Mouse (Mus musculus) left cerebral cortex, adult 18-20 months (tissue): ENCODE measurements around the gene Smc5. TPM values are rescaled to one million over a fixed set of nuclear protein-coding genes. Genes with fewer than 3 reads are reported as not detected.
A peak's percentile ranks its signal among the peaks of the same experiment; 100 is the strongest.

Experiments
- DNase-seq, 2 experiments: peaks; one replicate each; pipeline ENCODE4 v3.0.0; 2021 to 2022; ENCODE audit warnings: low spot score in 2 of 2, mixed read lengths in 1 of 2
- total RNA-seq, 2 experiments: library from RNA; stranded (reverse); gene quantifications; 2 replicates each; pipeline ENCODE4 v1.2.3; 2021

The Smc5 gene
- total RNA-seq, 2 experiments from 2014 or later = 28.4 to 35.6 TPM

DNA sequence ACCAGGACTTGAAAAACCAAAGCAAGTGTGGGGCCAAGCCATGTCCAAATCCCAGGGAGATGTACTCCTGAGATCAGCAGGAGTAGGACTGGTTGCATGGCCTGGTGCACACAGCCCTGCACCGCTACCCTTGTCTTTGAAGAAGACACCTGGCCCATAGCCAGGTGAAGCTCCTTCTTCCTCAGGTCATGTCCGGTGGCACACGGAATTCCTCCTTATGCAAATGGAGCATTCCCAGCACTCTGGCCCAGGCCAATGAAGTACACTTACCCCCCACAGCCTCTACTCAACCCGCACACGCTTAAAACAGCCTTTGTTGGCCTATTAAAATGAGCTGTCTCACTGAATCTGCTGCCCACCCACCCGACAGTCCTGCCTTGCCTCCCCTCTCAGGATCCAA lies 82.2 kb downstream of the Smc5 start:
- DNase-seq = no peak

GRCm38 (mm10) chr19:23189744-23190143 lies 84.0 kb downstream of the Smc5 start:
- DNase-seq = no peak

- no peak for DNase-seq
These were observed 84.7 kb downstream of the Smc5 start for GRCm38 (mm10) chr19:23188986-23189385.

GRCm38 (mm10) chr19:23187732-23188131 lies 86.0 kb downstream of the Smc5 start:
- no peak for DNase-seq

- no peak for DNase-seq
These were observed 89.6 kb downstream of the Smc5 start for GRCm38 (mm10) chr19:23184068-23184467.

DNA sequence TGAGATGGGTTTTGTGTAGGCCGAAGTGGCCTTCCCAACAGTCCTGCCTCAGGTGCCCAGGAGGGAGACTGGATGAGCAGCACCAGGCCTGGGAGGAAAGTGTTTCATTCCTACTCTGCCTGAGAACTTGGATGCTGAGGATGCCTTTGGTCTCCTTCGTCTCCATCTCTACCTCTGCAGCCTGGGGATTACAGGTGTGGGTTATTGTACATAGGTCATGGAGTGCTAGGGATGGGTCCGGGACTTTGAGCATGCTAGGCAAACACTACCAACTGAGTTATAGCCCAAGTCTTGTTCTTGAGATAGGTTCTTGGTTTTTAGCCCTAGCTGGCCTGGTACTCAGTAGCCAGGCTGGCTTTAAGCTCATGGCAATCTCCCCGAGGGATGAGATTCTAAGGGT lies 90.2 kb downstream of the Smc5 start:
- no peak for DNase-seq

DNA sequence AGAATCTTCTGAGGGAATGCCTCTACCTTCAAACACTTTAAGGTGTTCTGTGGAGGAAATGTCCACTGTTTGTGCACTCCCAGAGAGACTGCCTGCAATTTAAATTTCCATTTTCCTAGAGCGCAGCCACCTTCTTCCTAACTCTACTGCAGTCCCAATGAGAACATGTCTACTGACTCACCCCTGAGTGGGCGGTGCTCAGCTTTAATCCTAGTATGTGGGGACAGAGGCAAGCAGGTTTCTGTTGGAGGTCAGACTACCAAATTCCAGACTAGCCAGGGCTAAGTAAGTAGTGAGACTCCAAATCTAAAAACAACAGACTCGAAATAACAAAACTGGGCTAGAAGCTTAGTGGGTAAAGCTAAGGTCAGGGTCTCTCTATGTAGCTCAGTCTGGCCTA lies 95.2 kb downstream of the Smc5 start:
- DNase-seq = peak; percentile 44 to 51

DNA sequence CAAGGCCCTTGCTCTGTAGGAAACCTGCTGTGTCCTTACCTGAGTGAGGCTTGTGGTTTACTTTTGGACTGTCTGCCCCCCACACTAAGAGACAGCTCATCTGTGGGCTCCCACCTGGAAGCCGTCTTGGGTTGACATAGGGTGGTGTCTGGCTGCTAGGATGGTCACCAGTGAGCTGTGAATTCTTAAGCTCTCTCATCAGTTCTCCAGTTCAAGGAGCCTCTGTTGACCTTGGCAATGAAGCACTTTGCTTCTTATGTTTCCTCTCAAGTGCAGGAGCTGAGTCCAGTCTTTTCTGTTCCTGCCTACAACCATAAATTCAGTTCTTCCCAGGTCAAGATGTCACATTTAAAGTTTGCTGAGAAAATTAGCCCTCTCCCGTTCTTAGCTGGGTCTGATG lies 98.2 kb downstream of the Smc5 start:
- DNase-seq = no peak

- no peak for DNase-seq
These were observed 98.6 kb downstream of the Smc5 start for GRCm38 (mm10) chr19:23175090-23175489.

DNA sequence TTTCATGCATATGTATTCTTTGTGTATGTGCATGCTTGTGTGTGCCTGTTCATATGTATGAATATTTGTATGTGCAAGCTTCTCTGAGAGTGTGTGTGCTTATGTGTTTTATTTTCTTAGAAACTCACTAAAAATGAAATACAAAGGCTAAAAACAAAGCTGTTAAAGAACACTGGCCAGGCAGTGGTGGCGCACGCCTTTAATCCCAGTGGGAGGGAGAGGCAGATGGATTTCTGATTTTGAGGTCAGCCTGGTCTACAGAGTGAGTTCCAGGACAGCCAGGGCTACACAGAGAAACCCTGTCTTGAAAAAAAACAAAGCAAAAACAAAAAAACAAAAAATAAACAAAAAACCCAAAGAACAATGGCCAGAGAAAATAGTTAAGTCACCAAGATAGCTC lies 102.6 kb downstream of the Smc5 start:
- no peak for DNase-seq

GRCm38 (mm10) chr19:23170476-23170875 lies 103.2 kb downstream of the Smc5 start:
- no peak for DNase-seq

- DNase-seq = no peak
These were observed 104.0 kb downstream of the Smc5 start for GRCm38 (mm10) chr19:23169659-23170050.

- DNase-seq = no peak
These were observed 104.6 kb downstream of the Smc5 start for GRCm38 (mm10) chr19:23168899-23169658.

- no peak for DNase-seq
These were observed 107.0 kb downstream of the Smc5 start for GRCm38 (mm10) chr19:23166550-23167284.

GRCm38 (mm10) chr19:23164651-23165240 lies 109.0 kb downstream of the Smc5 start:
- no peak for DNase-seq

DNA sequence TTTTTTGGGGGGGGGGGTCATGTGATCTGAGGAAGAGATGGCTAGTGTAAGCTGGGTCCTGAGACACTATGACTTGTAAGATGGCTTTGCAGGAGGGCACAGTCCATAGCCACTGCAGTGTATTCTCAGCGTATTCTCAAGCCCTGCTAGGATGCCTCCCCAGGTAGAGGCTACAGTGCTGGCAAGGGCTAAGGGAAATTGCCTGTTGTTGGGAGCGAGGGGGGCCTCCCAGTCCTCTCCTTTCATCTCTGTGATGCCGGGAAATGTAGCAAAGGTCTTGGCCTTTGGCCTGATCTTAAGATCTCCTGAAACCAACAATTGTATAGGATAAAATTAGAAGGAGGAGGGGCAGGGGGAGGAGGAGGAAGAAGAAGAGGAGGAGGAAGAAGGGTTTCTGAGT lies 110.3 kb downstream of the Smc5 start:
- no peak for DNase-seq

GRCm38 (mm10) chr19:23162877-23163276 lies 110.8 kb downstream of the Smc5 start:
- DNase-seq = no peak

DNA sequence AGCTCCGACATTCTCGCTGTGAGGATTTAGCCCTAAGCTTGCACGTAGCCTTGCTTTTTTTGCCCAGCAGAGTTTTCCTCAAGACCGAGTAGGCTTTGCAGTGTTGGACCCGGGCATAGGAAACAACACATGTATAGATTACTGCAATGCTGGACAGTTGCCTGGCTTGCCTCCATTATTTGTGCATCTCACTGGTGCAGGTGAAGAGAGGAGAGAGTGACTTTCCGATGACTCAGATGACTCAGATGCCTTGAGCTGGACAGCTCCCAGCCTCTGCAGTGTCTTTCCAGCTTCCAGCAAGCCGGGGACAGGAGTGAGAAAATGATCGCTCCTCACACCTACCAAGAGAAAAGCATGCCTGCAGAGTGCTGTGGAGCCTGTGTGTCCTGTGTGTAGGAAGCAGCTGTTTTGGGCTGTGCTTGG lies 111.3 kb downstream of the Smc5 start:
- peak; percentile 66 to 70 for DNase-seq

GRCm38 (mm10) chr19:23159780-23160395 lies 113.8 kb downstream of the Smc5 start:
- DNase-seq = no peak
